Mouse (Mus musculus): ENCODE measurements at regions not wholly inside any gene's neighbourhood (a gene's known extent, or its start where the extent isn't known, plus 50 kb on each side); places are given as distances from the start of the nearest gene placed in this dataset.

DNA sequence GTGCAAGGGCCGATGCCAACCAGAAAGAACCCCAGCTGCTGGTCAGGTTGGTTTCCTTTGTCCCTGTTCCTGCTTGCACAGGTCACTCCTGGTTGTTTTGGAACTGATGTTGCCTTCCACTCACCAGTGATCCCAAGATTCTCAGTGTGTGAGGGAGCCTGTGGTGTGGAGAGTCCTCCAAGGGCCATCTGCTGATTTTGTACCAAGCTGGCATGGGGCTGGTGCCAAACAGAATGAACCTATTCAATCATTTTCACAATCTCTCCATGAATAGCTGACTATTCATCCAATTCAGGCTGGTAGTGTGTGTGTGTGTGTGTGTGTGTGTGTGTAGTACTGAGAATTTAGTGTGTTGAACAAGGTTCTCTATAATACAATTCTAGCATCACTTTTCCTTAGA is 402.8 kb upstream of the Cntnap5b start:
- peak; percentile 64 to 77 for DNase-seq

DNA sequence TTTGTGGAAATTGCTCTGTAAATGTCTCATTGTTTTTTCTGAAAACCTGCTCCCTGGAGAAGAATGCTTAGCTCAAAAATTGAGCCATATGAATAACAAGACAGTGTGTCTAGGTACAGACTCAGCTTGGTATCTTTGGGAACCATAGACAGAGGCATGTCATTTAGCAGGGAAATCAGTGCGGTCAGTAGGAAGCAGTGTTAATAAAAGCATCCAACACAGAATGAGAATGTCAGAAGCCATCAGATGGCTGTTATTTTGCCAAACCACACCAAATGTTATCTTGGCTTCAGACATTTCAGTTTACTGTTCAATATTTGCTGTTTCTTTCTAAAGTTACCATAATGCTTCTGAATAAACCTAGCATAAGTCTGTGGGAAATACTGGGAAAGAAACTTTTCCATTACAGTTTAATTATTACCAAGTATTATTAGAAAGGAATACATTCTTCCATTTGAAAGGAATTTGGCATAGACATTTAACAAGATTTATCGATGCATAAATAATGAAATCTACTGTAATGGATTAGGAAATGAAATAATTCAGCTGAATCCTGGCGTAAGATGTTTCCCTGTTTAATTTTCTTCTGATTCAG is 402.1 kb upstream of the Cntnap5b start:
- peak; percentile 24 to 68 for DNase-seq

DNA sequence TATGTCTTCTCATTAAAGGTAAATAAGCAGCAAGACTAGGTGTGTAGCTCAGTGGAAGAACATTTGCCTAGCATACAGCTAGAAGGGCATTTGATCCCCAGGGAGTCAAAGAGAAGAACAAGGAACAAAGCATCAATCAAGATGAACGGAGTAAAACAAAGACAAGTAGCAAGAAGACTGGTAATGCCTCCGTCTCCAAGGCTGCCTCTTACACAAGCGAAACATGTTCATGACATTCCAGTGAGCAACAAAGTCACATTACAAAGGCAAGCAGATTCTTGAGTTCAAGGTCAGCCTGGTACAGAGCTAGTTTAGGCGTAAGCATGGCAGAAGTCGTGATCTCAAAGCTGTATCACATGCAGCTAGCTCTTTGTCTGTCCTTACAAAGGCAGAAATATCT is 376.8 kb upstream of the Cntnap5b start:
- DNase-seq: no peak
